Mouse (Mus musculus) forebrain, embryonic 11.5 days (tissue): ENCODE data around the gene Ddb2. TPM values are rescaled to one million over a fixed set of nuclear protein-coding genes. Genes with fewer than 3 reads are reported as not detected.
A peak's percentile ranks its signal among the peaks of the same experiment; 100 is the strongest.

ENCODE experiments used
- ATAC-seq: fragments of 200-750 bp; cut with Nextera tagmentation; replicated peaks from 2 replicates; pipeline ENCODE4 v1.8.0; 2017; ENCODE audit warnings: moderate TSS enrichment; ENCODE audit not compliant: low FRiP score
- DNase-seq: peaks from one replicate; pipeline ENCODE4 v3.0.0-alpha.2; 2017; ENCODE audit warnings: low spot score
- H3K27ac ChIP-seq: fragments of 300-500 bp; sonication (generic); 2 replicates; pipeline ENCODE4 v1.5.1; 2014; ENCODE audit warnings: low read depth, low read length
- H3K27me3 ChIP-seq: fragments of 300-500 bp; sonication (generic); 2 replicates; pipeline ENCODE4 v1.6.1; 2014; ENCODE audit warnings: mild to moderate bottlenecking, low read length, mixed read lengths; ENCODE audit not compliant: control insufficient read depth, insufficient read depth
- H3K36me3 ChIP-seq: fragments of 300-500 bp; sonication (generic); 2 replicates; pipeline ENCODE4 v1.6.1; 2014; ENCODE audit warnings: mild to moderate bottlenecking, low read length, moderate library complexity, mixed read lengths; ENCODE audit not compliant: control insufficient read depth, insufficient read depth
- H3K4me1 ChIP-seq: fragments of 300-500 bp; sonication (generic); replicated peaks from 2 replicates; pipeline ENCODE4 v1.6.1; 2014; ENCODE audit warnings: low read length, mixed read lengths; ENCODE audit not compliant: control insufficient read depth, insufficient read depth
- H3K4me2 ChIP-seq: fragments of 300-500 bp; sonication (generic); 2 replicates; pipeline ENCODE4 v1.6.1; 2014; ENCODE audit warnings: low read depth, mild to moderate bottlenecking, low read length, moderate library complexity, mixed read lengths; ENCODE audit not compliant: severe bottlenecking
- H3K4me3 ChIP-seq: fragments of 300-500 bp; sonication (generic); 2 replicates; pipeline ENCODE4 v1.5.1; 2014; ENCODE audit warnings: low read depth, low read length
- H3K9ac ChIP-seq: fragments of 300-500 bp; sonication (generic); 2 replicates; pipeline ENCODE4 v1.6.1; 2014; ENCODE audit warnings: low read length
- H3K9me3 ChIP-seq: fragments of 300-500 bp; sonication (generic); 2 replicates; pipeline ENCODE4 v1.6.1; 2016; ENCODE audit warnings: low read length, mixed read lengths; ENCODE audit not compliant: control insufficient read depth
- WGBS: fragments of 180-500 bp; shearing (Covaris S2); extraction: QIAGEN DNeasy Blood & Tissue Kit; methylation state at CpG from one replicate; pipeline ENCODE4 v1.1.7; 2014; 5-methylcytosine and 5-hydroxymethylcytosine counted together
- polyA plus RNA-seq: library from polyadenylated mRNA; unstranded; fragments of >200 nt; fragmentation: Nextera tagmentation; extraction: Ambion mirVana; gene quantifications from 2 replicates; pipeline ENCODE4 v1.2.1, GENCODE M21; 2014

Ddb2 gene
- polyA plus RNA-seq, 1 experiment from 2014 or later = 9.9 TPM

GRCm38 (mm10) chr2:91257126-91257980, 20.6 kb upstream of the Ddb2 start:
- H3K9ac ChIP-seq = peak overlapping the region; percentile 75
- H3K4me1 ChIP-seq = peaks cover 14% of the 10 kb centered on the region
- peak overlapping the region; percentile 55 for H3K4me3 ChIP-seq
- 1% methylated on average over 22 of the region's 22 CpGs for WGBS
- H3K4me2 ChIP-seq = peak overlapping the region; percentile 97
- peak; percentile 69 for ATAC-seq
- DNase-seq = peak; percentile 80
- peaks cover 7% of the 10 kb centered on the region for H3K27me3 ChIP-seq
- H3K9me3 ChIP-seq = no peaks in the 10 kb centered on the region
- H3K27ac ChIP-seq = peak overlapping the region; percentile 31; the same call in 1 of the 2 replicates
- no peaks in the 10 kb centered on the region for H3K36me3 ChIP-seq

- peaks cover 7% of the 10 kb centered on the region for H3K27me3 ChIP-seq
- under 1% methylated on average over 52 of the region's 52 CpGs for WGBS
- no peaks in the 10 kb centered on the region for H3K36me3 ChIP-seq
- peak overlapping the region; percentile 97 for H3K4me2 ChIP-seq
- ATAC-seq = peak; percentile 57
- peak; percentile 78 for DNase-seq
- peak overlapping the region; percentile 55 for H3K4me3 ChIP-seq
- H3K9me3 ChIP-seq = no peaks in the 10 kb centered on the region
- peak overlapping the region; percentile 39; the same call in 1 of the 2 replicates for H3K27ac ChIP-seq
- H3K9ac ChIP-seq = peak overlapping the region; percentile 75
- peaks cover 14% of the 10 kb centered on the region for H3K4me1 ChIP-seq
Measured at GRCm38 (mm10) chr2:91256256-91257125, 19.7 kb upstream of the Ddb2 start.

GRCm38 (mm10) chr2:91255661-91256150, 18.9 kb upstream of the Ddb2 start, which contains the start of gene Pacsin3:
Gene Pacsin3 (plus strand): TSS chr2:91255954.
- Histone ChIP-seq H3K27ac (peak within 1 kb of the TSS; percentile 39; the same call in 1 of the 2 replicates), H3K27me3 (peaks cover 7% of the 10 kb centered on the region)
- WGBS = under 1% methylated on average over 27 of the region's 27 CpGs

GRCm38 (mm10) chr2:91254725-91255380, 18.1 kb upstream of the Ddb2 start:
- ATAC-seq (no peak), DNase-seq (no peak)
- H3K4me1 ChIP-seq = peaks cover 14% of the 10 kb centered on the region
- H3K4me3 ChIP-seq = no peak overlapping the region
- H3K27me3 ChIP-seq = peaks cover 7% of the 10 kb centered on the region
- H3K4me2 ChIP-seq = no peak overlapping the region
- WGBS = 25% methylated on average over 8 of the region's 8 CpGs
- H3K36me3 ChIP-seq = no peaks in the 10 kb centered on the region
- H3K27ac ChIP-seq = no peak overlapping the region
- H3K9ac ChIP-seq = no peak overlapping the region
- no peaks in the 10 kb centered on the region for H3K9me3 ChIP-seq

More at GRCm38 (mm10) chr2:91255661-91256150, 18.9 kb upstream of the Ddb2 start, which contains the start of gene Pacsin3:
- H3K4me1 ChIP-seq = peaks cover 14% of the 10 kb centered on the region
- no peaks in the 10 kb centered on the region for H3K36me3 ChIP-seq
- peak within 1 kb of the TSS; percentile 97 for H3K4me2 ChIP-seq
- no peaks in the 10 kb centered on the region for H3K9me3 ChIP-seq
- peak; percentile 47; the same call in 1 of the 2 replicates for ATAC-seq
- H3K4me3 ChIP-seq = peak within 1 kb of the TSS; percentile 55
- DNase-seq = peak; percentile 77
- H3K9ac ChIP-seq = peak within 1 kb of the TSS; percentile 75

- whole genome bisulfite sequencing = 63% methylated on average over 4 of the region's 4 CpGs
- H3K9ac ChIP-seq = no peak overlapping the region
- peaks cover 7% of the 10 kb centered on the region for H3K27me3 ChIP-seq
- no peak for DNase-seq
- H3K27ac ChIP-seq = no peak overlapping the region
- H3K9me3 ChIP-seq = no peaks in the 10 kb centered on the region
- no peak overlapping the region for H3K4me3 ChIP-seq
- no peak for ATAC-seq
- no peaks in the 10 kb centered on the region for H3K36me3 ChIP-seq
- peaks cover 10% of the 10 kb centered on the region for H3K4me1 ChIP-seq
- H3K4me2 ChIP-seq = no peak overlapping the region
Measured at GRCm38 (mm10) chr2:91252512-91252911, 15.7 kb upstream of the Ddb2 start.

- no peak overlapping the region for H3K9ac ChIP-seq
- no peak overlapping the region for H3K4me3 ChIP-seq
- no peaks in the 10 kb centered on the region for H3K9me3 ChIP-seq
- H3K27me3 ChIP-seq = peaks cover 7% of the 10 kb centered on the region
- 82% methylated on average over 4 of the region's 4 CpGs for WGBS
- ATAC-seq (no peak), DNase-seq (no peak)
- H3K4me1 ChIP-seq = peaks cover 9% of the 10 kb centered on the region
- no peak overlapping the region for H3K4me2 ChIP-seq
- no peaks in the 10 kb centered on the region for H3K36me3 ChIP-seq
- H3K27ac ChIP-seq = no peak overlapping the region
Measured at GRCm38 (mm10) chr2:91252001-91252400, 15.2 kb upstream of the Ddb2 start.

GRCm38 (mm10) chr2:91248366-91248765, 11.6 kb upstream of the Ddb2 start:
- no peaks in the 10 kb centered on the region for H3K27me3 ChIP-seq
- H3K36me3 ChIP-seq = no peaks in the 10 kb centered on the region
- WGBS = 93% methylated on average over 4 of the region's 4 CpGs
- no peak overlapping the region for H3K9ac ChIP-seq
- H3K9me3 ChIP-seq = no peaks in the 10 kb centered on the region
- no peak for ATAC-seq
- no peak for DNase-seq
- no peaks in the 10 kb centered on the region for H3K4me1 ChIP-seq
- H3K4me2 ChIP-seq = no peak overlapping the region
- no peak overlapping the region for H3K27ac ChIP-seq
- no peak overlapping the region for H3K4me3 ChIP-seq
